Mouse (Mus musculus) liver, embryonic 11.5 days (tissue): ENCODE results near the gene Trappc5. TPM values are rescaled to one million over a fixed set of nuclear protein-coding genes. Genes with fewer than 3 reads are reported as not detected.

Source experiments
- ATAC-seq: fragments of 200-750 bp; cut with Nextera tagmentation; replicated peaks from 2 replicates; pipeline ENCODE4 v1.8.0; 2017; ENCODE audit warnings: moderate number of reproducible peaks, mild to moderate bottlenecking, moderate TSS enrichment, moderate library complexity; ENCODE audit not compliant: low FRiP score
- DNase-seq: peaks from one replicate; pipeline ENCODE4 v3.0.0-alpha.2; 2017; ENCODE audit warnings: low spot score
- H3K27ac ChIP-seq: fragments of 300-500 bp; sonication (generic); 2 replicates; pipeline ENCODE4 v1.5.1; 2014; ENCODE audit warnings: mild to moderate bottlenecking, low read depth, low read length, control low read depth
- H3K27me3 ChIP-seq: fragments of 300-500 bp; sonication (generic); replicated peaks from 2 replicates; pipeline ENCODE4 v1.6.1; 2014; ENCODE audit warnings: low read length, mixed read lengths; ENCODE audit not compliant: control insufficient read depth, insufficient read depth
- H3K36me3 ChIP-seq: fragments of 300-500 bp; sonication (generic); 2 replicates; pipeline ENCODE4 v1.6.1; 2014; ENCODE audit warnings: mild to moderate bottlenecking, low read length, moderate library complexity, mixed read lengths; ENCODE audit not compliant: control insufficient read depth, insufficient read depth
- H3K4me1 ChIP-seq: fragments of 300-500 bp; sonication (generic); replicated peaks from 2 replicates; pipeline ENCODE4 v1.6.1; 2014; ENCODE audit warnings: low read length, mixed read lengths; ENCODE audit not compliant: control insufficient read depth, insufficient read depth
- H3K4me2 ChIP-seq: fragments of 300-500 bp; sonication (generic); 2 replicates; pipeline ENCODE4 v1.6.1; 2014; ENCODE audit warnings: mild to moderate bottlenecking, control low read depth, moderate library complexity
- H3K4me3 ChIP-seq: fragments of 300-500 bp; sonication (generic); 2 replicates; pipeline ENCODE4 v1.5.1; 2014; ENCODE audit warnings: low read depth, low read length, control low read depth
- H3K9ac ChIP-seq: fragments of 300-500 bp; sonication (generic); 2 replicates; pipeline ENCODE4 v1.6.1; 2014; ENCODE audit warnings: low read depth, low read length, control low read depth
- H3K9me3 ChIP-seq: fragments of 300-500 bp; sonication (generic); 2 replicates; pipeline ENCODE4 v1.6.1; 2016; ENCODE audit warnings: low read length, inconsistent platforms, mixed read lengths; ENCODE audit not compliant: control insufficient read depth
- WGBS: fragments of 180-500 bp; shearing (Covaris S2); extraction: QIAGEN DNeasy Blood & Tissue Kit; methylation state at CpG from one replicate; pipeline ENCODE4 v1.1.7; 2014; 5-methylcytosine and 5-hydroxymethylcytosine counted together
- polyA plus RNA-seq: library from polyadenylated mRNA; unstranded; fragments of >200 nt; fragmentation: Nextera tagmentation; extraction: Ambion mirVana; gene quantifications from 2 replicates; pipeline ENCODE4 v1.2.1, GENCODE M21; 2014

The Trappc5 gene
- polyA plus RNA-seq, 1 experiment from 2014 or later = 31.6 TPM

- H3K4me2 ChIP-seq = no peak overlapping the region
- H3K4me1 ChIP-seq = no peaks in the 10 kb centered on the region
- H3K36me3 ChIP-seq = no peaks in the 10 kb centered on the region
- H3K27ac ChIP-seq = no peak overlapping the region
- no peaks in the 10 kb centered on the region for H3K9me3 ChIP-seq
- no peaks in the 10 kb centered on the region for H3K27me3 ChIP-seq
- 56% methylated on average over 2 of the region's 2 CpGs for WGBS
- no peak for DNase-seq
- no peak for ATAC-seq
- H3K4me3 ChIP-seq = no peak overlapping the region
- no peak overlapping the region for H3K9ac ChIP-seq
Observed at GRCm38 (mm10) chr8:3670388-3670787, 5.7 kb upstream of the Trappc5 start.

GRCm38 (mm10) chr8:3671980-3672491 lies 4.1 kb upstream of the Trappc5 start, which contains the start of gene Fcor:
Gene Fcor, minus strand, starts transcription at chr8:3672362.
- Histone ChIP-seq H3K9ac (peak within 1 kb of the TSS; percentile 60), H3K4me2 (peak within 1 kb of the TSS; percentile 78), H3K36me3 (no peaks in the 10 kb centered on the region), H3K27me3 (no peaks in the 10 kb centered on the region), H3K27ac (peak within 1 kb of the TSS; percentile 41), H3K4me1 (peaks cover 3% of the 10 kb centered on the region), H3K4me3 (peak within 1 kb of the TSS; percentile 60), H3K9me3 (no peaks in the 10 kb centered on the region)
- DNase-seq (peak; percentile 81), ATAC-seq (peak; percentile 69)
- WGBS = under 1% methylated on average over 23 of the region's 23 CpGs

DNA sequence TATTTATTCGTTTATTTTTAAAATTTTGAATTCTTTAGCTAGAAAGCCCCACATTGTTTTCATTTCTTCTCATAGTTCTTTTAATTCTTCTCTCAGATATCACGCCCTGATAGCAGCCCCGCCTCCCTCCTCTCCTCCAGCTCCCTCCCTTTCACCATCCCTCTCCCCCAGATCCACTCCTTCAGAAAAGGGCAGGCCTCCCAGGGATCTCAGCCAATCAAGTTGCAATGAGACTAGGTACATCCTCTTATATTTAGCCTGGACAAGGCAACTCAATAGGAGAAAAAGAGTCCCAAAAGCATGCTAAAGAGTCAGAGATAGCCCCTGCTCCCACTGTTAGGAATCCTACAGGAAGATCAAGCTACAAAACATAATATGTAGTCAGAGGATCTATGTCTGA lies 1.4 kb upstream of the Trappc5 start:
- Histone ChIP-seq H3K4me3 (no peak overlapping the region), H3K4me1 (peaks cover 13% of the 10 kb centered on the region), H3K9me3 (no peaks in the 10 kb centered on the region), H3K4me2 (no peak overlapping the region), H3K9ac (no peak overlapping the region), H3K36me3 (peaks cover 12% of the 10 kb centered on the region), H3K27me3 (no peaks in the 10 kb centered on the region), H3K27ac (no peak overlapping the region)
- ATAC-seq (no peak), DNase-seq (no peak)
- WGBS = 68% methylated on average over 3 of the region's 3 CpGs

GRCm38 (mm10) chr8:3676993-3677579 lies 987 bp downstream of the Trappc5 start:
- ATAC-seq = peak; percentile 4; the same call in 1 of the 2 replicates
- peaks cover 23% of the 10 kb centered on the region for H3K36me3 ChIP-seq
- H3K4me1 ChIP-seq = peaks cover 13% of the 10 kb centered on the region
- no peaks in the 10 kb centered on the region for H3K27me3 ChIP-seq
- H3K27ac ChIP-seq = peak overlapping the region; percentile 83
- peak overlapping the region; percentile 95 for H3K4me3 ChIP-seq
- peak; percentile 57 for DNase-seq
- WGBS = 3% methylated on average over 15 of the region's 15 CpGs
- peak overlapping the region; percentile 88 for H3K9ac ChIP-seq
- no peaks in the 10 kb centered on the region for H3K9me3 ChIP-seq
- H3K4me2 ChIP-seq = peak overlapping the region; percentile 90

DNA sequence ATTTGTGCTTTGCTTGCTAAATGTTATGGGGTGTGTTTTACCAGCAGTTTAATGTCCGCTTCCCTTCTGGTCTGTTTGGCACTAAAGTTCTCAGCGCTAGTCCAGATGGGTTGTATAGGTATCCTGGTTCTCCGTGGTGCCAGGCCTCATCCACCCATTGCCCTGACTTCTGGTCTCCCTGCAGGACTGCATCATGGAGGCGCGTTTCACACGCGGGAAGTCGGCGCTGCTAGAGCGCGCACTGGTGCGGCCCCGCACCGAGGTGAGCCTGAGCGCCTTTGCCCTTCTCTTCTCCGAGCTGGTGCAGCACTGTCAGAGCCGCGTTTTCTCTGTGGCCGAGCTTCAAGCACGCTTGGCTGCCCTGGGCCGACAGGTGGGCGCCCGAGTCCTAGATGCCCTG lies 2.7 kb downstream of the Trappc5 start:
- ATAC-seq = no peak
- Histone ChIP-seq H3K27ac (no peak overlapping the region), H3K4me2 (no peak overlapping the region), H3K9me3 (no peaks in the 10 kb centered on the region), H3K27me3 (no peaks in the 10 kb centered on the region), H3K4me1 (peaks cover 13% of the 10 kb centered on the region), H3K4me3 (no peak overlapping the region), H3K36me3 (peaks cover 23% of the 10 kb centered on the region), H3K9ac (no peak overlapping the region)
- no peak for DNase-seq
- WGBS = 95% methylated on average over 23 of the region's 23 CpGs

DNA sequence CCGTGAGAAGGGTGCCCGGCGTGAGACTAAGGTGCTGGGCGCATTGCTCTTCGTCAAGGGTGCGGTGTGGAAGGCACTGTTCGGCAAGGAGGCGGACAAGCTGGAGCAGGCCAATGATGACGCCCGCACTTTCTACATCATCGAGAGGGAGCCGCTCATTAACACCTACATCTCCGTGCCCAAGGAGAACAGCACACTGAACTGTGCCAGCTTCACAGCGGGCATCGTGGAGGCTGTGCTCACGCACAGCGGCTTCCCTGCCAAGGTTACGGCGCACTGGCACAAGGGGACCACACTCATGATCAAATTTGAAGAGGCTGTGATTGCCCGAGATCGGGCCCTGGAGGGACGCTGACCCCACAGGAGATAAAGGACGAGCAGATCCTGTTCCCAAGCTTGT lies 3.1 kb downstream of the Trappc5 start:
- H3K9me3 ChIP-seq = no peaks in the 10 kb centered on the region
- no peak overlapping the region for H3K4me3 ChIP-seq
- H3K27ac ChIP-seq = no peak overlapping the region
- peaks cover 23% of the 10 kb centered on the region for H3K36me3 ChIP-seq
- H3K4me1 ChIP-seq = peaks cover 13% of the 10 kb centered on the region
- WGBS = 96% methylated on average over 23 of the region's 23 CpGs
- no peak overlapping the region for H3K4me2 ChIP-seq
- DNase-seq (no peak), ATAC-seq (no peak)
- H3K9ac ChIP-seq = no peak overlapping the region
- H3K27me3 ChIP-seq = no peaks in the 10 kb centered on the region

- DNase-seq = no peak
- 95% methylated on average over 5 of the region's 5 CpGs for WGBS
- H3K9me3 ChIP-seq = no peaks in the 10 kb centered on the region
- no peaks in the 10 kb centered on the region for H3K27me3 ChIP-seq
- H3K36me3 ChIP-seq = peaks cover 23% of the 10 kb centered on the region
- no peak overlapping the region for H3K4me2 ChIP-seq
- no peak overlapping the region for H3K27ac ChIP-seq
- H3K9ac ChIP-seq = no peak overlapping the region
- no peak for ATAC-seq
- H3K4me3 ChIP-seq = no peak overlapping the region
- H3K4me1 ChIP-seq = peaks cover 13% of the 10 kb centered on the region
Observed at GRCm38 (mm10) chr8:3679656-3680055, 3.6 kb downstream of the Trappc5 start.

DNA sequence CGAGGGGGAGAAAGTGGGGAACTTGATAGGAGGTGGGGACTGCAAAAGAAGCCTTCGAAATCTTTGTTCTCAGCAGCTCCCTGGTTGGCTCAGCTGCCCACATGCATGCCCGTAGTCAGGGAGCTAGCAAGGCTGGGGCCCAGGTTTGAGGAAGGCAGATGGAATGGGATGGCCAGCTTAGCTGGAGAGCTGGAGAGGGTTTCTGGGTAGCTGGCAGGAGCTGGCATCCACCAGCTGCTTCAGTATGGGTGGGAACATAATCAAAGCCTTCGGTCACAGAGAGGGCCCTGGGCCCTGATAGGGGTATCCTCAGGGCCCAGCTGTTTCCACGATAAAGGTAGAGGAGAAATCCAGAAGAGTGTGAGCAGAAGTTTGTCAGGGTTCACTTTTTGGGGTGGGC lies 6.3 kb downstream of the Trappc5 start:
- Histone ChIP-seq H3K4me2 (no peak overlapping the region), H3K4me3 (no peak overlapping the region), H3K27me3 (no peaks in the 10 kb centered on the region), H3K27ac (no peak overlapping the region), H3K9ac (no peak overlapping the region), H3K4me1 (peaks cover 9% of the 10 kb centered on the region), H3K36me3 (peaks cover 23% of the 10 kb centered on the region), H3K9me3 (no peaks in the 10 kb centered on the region)
- 84% methylated on average over 5 of the region's 5 CpGs for WGBS
- no peak for ATAC-seq
- DNase-seq = no peak
